Mouse (Mus musculus) lung, postnatal 10 days (tissue): ENCODE results near the gene Tyk2.

ENCODE experiments used
- DNase-seq: peaks from one replicate; pipeline ENCODE4 v3.0.0; 2021

Gene Tyk2

GRCm38 (mm10) chr9:21107607-21108237 lies 23.3 kb downstream of the Tyk2 start:
- no peak for DNase-seq

- no peak for DNase-seq
Measured at GRCm38 (mm10) chr9:21105760-21106564, 25.1 kb downstream of the Tyk2 start.

- no peak for DNase-seq
Measured at GRCm38 (mm10) chr9:21104814-21105213, 26.2 kb downstream of the Tyk2 start.

- DNase-seq: no peak
Measured at GRCm38 (mm10) chr9:21102076-21102475, 29.0 kb downstream of the Tyk2 start.

- DNase-seq: no peak
Measured at GRCm38 (mm10) chr9:21100447-21101161, 30.4 kb downstream of the Tyk2 start.

GRCm38 (mm10) chr9:21097793-21098192 lies 33.2 kb downstream of the Tyk2 start:
- no peak for DNase-seq

- DNase-seq: no peak
Measured at GRCm38 (mm10) chr9:21095958-21096357, 35.1 kb downstream of the Tyk2 start.

GRCm38 (mm10) chr9:21093423-21093822 lies 37.6 kb downstream of the Tyk2 start:
- no peak for DNase-seq

GRCm38 (mm10) chr9:21091707-21092320 lies 39.2 kb downstream of the Tyk2 start, which contains the start of the genes Gm38431 and Raver1:
Gene Gm38431, minus strand, starts transcription at chr9:21091997.
Gene Raver1, minus strand, starts transcription at chr9:21092008.
- DNase-seq: peak; percentile 99

- no peak for DNase-seq
Measured at GRCm38 (mm10) chr9:21090972-21091706, 39.9 kb downstream of the Tyk2 start.

- DNase-seq: no peak
Measured at GRCm38 (mm10) chr9:21090537-21090936, 40.5 kb downstream of the Tyk2 start.

GRCm38 (mm10) chr9:21083324-21083723 lies 47.7 kb downstream of the Tyk2 start:
- no peak for DNase-seq

GRCm38 (mm10) chr9:21081127-21081526 lies 49.9 kb downstream of the Tyk2 start:
- no peak for DNase-seq

- DNase-seq: no peak
Measured at GRCm38 (mm10) chr9:21075625-21076024, 55.4 kb downstream of the Tyk2 start.

- no peak for DNase-seq
Measured at GRCm38 (mm10) chr9:21074173-21074572, 56.9 kb downstream of the Tyk2 start.

- peak; percentile 94 for DNase-seq
Measured at GRCm38 (mm10) chr9:21073044-21073840, 57.8 kb downstream of the Tyk2 start, which contains the start of the genes Gm49373 and Fdx1l. Gene Gm49373, minus strand, starts transcription at chr9:21073096. Gene Fdx1l, minus strand, starts transcription at chr9:21073614.

- no peak for DNase-seq
Measured at GRCm38 (mm10) chr9:21072641-21073040, 58.4 kb downstream of the Tyk2 start.

GRCm38 (mm10) chr9:21067006-21067684 lies 63.9 kb downstream of the Tyk2 start, which contains the start of gene Zglp1:
Gene Zglp1, minus strand, starts transcription at chr9:21067093.
- DNase-seq: no peak

- DNase-seq: no peak
Measured at GRCm38 (mm10) chr9:21062928-21063327, 68.1 kb downstream of the Tyk2 start.
